Mouse (Mus musculus): ENCODE measurements around the gene Gdf15.

DNA sequence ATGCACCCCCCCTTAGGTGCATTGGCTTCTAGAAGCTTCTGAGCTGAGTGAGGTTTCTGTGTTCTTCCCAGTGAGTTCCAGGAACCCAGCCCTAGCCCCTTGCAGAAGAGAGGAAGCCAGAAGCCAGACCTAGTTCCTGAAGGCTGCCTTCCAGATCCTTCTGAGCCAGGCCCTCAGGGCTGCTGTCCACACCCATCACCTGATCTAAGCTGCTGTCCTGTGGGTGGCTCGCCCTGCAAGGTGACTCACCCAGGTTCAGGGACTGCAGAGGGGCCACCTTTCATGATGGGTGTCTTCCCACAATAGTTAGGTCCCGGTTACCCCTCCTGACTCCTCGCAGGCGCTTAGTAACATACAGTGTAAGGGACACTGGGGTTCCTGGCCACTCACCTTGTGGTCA is 47.1 kb upstream of the Gdf15 start:
- no peak for TF ChIP-seq CTCF (IDR thresholded peaks at IDR 0.05; ENCODE audit: borderline replicate concordance, insufficient read depth, low read length)
- TF ChIP-seq POLR2A (IDR thresholded peaks at IDR 0.05; ENCODE audit: low read depth, low read length) = no peak
